Mouse (Mus musculus): ENCODE results near the gene Hist1h4f.

DNA sequence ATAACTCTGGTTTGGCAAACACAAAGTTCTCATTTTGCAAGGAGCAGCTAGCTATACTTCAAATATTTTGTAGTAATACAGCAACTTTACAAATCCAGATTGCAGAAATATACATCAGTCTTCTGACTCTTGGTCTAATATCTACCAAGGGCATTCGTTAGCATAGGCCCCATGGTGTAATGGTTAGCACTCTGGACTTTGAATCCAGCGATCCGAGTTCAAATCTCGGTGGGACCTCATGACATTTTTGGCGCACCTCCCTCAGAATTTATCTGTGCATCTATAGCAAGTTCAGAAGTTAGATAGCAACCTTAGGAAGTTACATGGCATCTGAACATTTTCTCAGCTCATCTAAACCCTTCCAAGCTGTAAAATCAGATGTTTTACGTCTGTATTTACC is 32.6 kb downstream of the Hist1h4f start:
- no peak for TF ChIP-seq CTCF (IDR thresholded peaks at IDR 0.05; ENCODE audit: borderline replicate concordance, extremely low read depth, insufficient read depth, insufficient read length)
- TF ChIP-seq POLR2A (IDR thresholded peaks at IDR 0.05; ENCODE audit: borderline replicate concordance, extremely low read depth, insufficient read depth, insufficient read length, poor library complexity, severe bottlenecking): no peak
